Mouse (Mus musculus): ENCODE results near the gene Cpsf4. TPM values are rescaled to one million over a fixed set of nuclear protein-coding genes. Genes with fewer than 3 reads are reported as not detected.

Cpsf4 gene
- polyA plus RNA-seq, 1 experiment from 2014 or later = 43.0 TPM

DNA sequence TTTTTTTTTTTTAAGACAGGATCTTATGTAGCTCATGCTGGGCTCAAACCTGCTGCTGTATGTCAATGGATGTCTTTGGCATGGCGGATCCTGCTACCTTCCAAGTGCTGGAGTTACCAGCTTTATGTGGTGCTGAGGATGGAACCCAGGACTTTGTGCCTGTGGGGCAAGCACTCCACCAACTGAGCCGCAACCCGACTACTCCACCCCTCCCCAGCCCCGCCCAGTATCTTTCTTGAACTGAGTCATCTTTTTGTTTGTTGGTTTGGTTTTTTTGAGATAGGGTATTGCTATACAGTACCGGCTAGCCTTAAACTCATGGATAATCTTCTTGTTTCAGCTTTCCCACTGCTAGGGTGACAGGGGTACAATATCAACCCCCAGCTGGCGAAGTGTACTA is 22.4 kb downstream of the Cpsf4 start:
- no peaks in the 10 kb centered on the region for H3K27me3 ChIP-seq (replicated peaks)
- H3K9ac ChIP-seq = no peak overlapping the region
- 84% methylated on average over 6 of the region's 6 CpGs for WGBS
- no peaks in the 10 kb centered on the region for H3K9me3 ChIP-seq
- H3K4me1 ChIP-seq = peaks cover 13% of the 10 kb centered on the region
- H3K4me3 ChIP-seq (replicated peaks) = 0 out of 2 replicates have a peak overlapping the region, but pooled peaks have one; percentile 75
- H3K4me2 ChIP-seq = peak overlapping the region; percentile 65
- ATAC-seq (ENCODE audit: insufficient read depth, low FRiP score, low read depth) = no peak
- no peak overlapping the region for H3K27ac ChIP-seq
- peaks cover 31% of the 10 kb centered on the region for H3K36me3 ChIP-seq

DNA sequence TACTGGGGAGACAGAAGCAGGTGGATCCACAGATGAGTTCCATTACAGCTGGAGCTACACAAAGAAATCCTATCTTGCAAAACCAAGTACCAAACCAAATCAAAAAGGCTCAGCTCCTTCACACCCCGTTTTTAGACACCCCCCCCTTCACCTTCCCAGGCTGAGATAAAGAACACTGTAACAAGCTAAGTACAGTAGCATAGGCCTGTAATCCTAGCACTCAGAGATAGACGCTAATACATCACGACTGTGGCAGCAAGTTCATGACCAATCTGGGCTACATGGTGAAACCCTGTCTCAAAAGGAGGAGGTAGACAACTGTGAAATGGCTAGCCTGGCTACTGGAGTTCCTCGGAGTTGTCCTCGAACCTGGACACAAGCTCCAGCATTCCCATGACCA is 23.4 kb downstream of the Cpsf4 start:
- WGBS = 32% methylated on average over 5 of the region's 5 CpGs
- H3K4me3 ChIP-seq (replicated peaks) = peak overlapping the region; percentile 75
- H3K27me3 ChIP-seq (replicated peaks) = no peaks in the 10 kb centered on the region
- peak overlapping the region; percentile 54 for H3K9ac ChIP-seq
- no peak for ATAC-seq (ENCODE audit: insufficient read depth, low FRiP score, low read depth)
- peak overlapping the region; percentile 80; the same call in 1 of the 2 replicates for H3K27ac ChIP-seq
- no peaks in the 10 kb centered on the region for H3K9me3 ChIP-seq
- H3K4me2 ChIP-seq = peak overlapping the region; percentile 65
- H3K4me1 ChIP-seq = peaks cover 13% of the 10 kb centered on the region
- peaks cover 30% of the 10 kb centered on the region; the same call in 1 of the 2 replicates for H3K36me3 ChIP-seq

DNA sequence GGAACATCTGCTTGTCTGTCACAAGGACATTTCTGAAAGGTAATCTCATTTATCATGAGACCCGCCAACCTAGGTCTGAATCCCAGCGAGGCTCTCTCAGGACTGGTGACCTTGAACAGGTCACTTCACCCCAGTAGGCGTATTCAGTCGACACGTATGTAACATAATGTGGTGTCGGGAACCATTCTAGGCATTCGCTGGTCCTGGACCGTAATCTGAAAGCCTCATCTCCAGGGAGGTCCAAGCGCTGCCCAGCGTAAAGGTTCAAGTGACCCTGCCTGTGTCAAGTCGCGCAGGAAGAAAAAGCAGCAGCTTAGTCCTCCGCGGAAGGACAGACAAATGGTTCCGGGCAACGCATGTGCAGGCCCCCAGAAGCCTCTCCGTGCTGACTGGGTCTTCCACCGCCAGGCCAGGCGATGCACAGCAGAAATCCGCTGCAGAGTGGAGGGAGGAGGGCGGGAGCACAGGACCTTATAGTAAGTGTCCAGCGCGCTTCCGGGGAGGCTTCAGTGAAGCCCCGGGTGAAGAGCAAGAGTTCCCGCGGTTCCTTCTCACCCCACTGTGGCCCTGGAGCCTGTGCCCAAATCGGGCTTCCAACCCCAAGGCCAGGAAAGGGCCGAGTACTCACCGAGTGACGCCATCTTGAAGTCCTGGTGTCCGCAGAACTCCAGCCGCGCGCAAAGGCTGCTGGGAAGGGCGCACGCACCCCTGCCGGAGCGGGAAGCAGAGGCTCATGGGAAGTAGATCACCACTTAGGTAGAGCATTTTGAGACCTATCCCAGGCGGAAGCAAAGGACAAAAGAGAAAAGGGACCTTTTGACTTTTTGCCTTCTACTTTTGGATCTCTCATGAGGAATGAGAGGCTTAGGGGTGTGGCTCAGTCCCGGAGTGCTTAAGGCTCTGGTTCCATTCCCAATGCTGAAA is 24.1 kb downstream of the Cpsf4 start:
- Histone ChIP-seq H3K9ac (peak overlapping the region; percentile 54), H3K9me3 (no peaks in the 10 kb centered on the region), H3K27me3 (replicated peaks) (no peaks in the 10 kb centered on the region), H3K36me3 (0 out of 2 replicates have a peak, but pooled peaks cover 29% of the 10 kb centered on the region), H3K27ac (peak overlapping the region; percentile 80), H3K4me2 (peak overlapping the region; percentile 65), H3K4me1 (peaks cover 13% of the 10 kb centered on the region), H3K4me3 (replicated peaks) (peak overlapping the region; percentile 75)
- WGBS = under 1% methylated on average over 41 of the region's 41 CpGs
- ATAC-seq (ENCODE audit: insufficient read depth, low FRiP score, low read depth) = peak; percentile 89

DNA sequence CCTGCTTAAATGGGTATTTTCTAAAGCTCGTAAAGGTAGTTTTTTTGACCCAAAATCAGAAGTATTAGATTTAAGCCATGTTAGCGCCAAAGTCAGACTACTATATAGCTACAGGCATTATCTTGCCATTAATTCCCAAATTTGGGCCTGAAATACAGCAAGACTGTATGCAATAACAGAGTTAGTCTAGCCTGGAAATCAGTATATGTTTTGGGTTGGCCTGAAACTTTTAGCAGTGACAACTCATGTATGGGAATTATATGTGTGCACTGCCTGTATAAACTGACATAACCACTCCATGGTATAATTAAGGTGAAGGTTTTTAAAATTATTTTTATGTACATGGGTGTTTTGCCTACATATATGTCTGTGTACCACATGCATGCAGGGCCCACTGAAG is 24.9 kb downstream of the Cpsf4 start, which contains the start of gene Atp5j2:
TSS of gene Atp5j2 (minus strand) at position 101 of the 400 bp plus-strand sequence.
- ATAC-seq (ENCODE audit: insufficient read depth, low FRiP score, low read depth) = no peak
- Histone ChIP-seq H3K36me3 (0 out of 2 replicates have a peak, but pooled peaks cover 20% of the 10 kb centered on the region), H3K9me3 (no peaks in the 10 kb centered on the region), H3K9ac (peak within 1 kb of the TSS; percentile 54), H3K27me3 (replicated peaks) (no peaks in the 10 kb centered on the region), H3K4me2 (peak within 1 kb of the TSS; percentile 65), H3K27ac (peak within 1 kb of the TSS; percentile 80), H3K4me3 (replicated peaks) (peak within 1 kb of the TSS; percentile 75), H3K4me1 (peaks cover 13% of the 10 kb centered on the region)
- WGBS = 87% methylated on average over 2 of the region's 2 CpGs

DNA sequence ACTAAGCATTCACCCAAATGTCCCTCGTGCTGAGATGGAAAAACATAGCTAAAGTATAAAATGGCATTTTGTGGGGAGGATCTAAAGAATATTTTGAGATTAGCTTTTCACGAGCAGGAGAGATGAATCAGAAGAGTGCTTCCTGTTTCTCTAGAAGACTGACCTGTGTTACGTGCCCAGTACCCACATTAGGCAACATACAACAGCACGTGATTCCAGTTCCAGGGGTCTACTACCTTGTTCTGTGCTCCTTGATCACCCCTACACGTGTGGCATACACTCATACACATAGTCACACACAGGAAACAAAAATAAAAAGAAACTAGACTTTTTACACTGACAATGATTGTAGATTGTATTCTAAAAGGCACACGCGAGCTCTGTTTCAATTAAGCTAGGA is 33.4 kb downstream of the Cpsf4 start:
- Histone ChIP-seq H3K9me3 (no peaks in the 10 kb centered on the region), H3K4me3 (replicated peaks) (no peak overlapping the region), H3K36me3 (0 out of 2 replicates have a peak, but pooled peaks cover 5% of the 10 kb centered on the region), H3K4me1 (peaks cover 14% of the 10 kb centered on the region), H3K27me3 (replicated peaks) (no peaks in the 10 kb centered on the region), H3K4me2 (peak overlapping the region; percentile 90), H3K27ac (no peak overlapping the region), H3K9ac (no peak overlapping the region)
- ATAC-seq (ENCODE audit: insufficient read depth, low FRiP score, low read depth) = no peak
- WGBS = 74% methylated on average over 7 of the region's 7 CpGs

DNA sequence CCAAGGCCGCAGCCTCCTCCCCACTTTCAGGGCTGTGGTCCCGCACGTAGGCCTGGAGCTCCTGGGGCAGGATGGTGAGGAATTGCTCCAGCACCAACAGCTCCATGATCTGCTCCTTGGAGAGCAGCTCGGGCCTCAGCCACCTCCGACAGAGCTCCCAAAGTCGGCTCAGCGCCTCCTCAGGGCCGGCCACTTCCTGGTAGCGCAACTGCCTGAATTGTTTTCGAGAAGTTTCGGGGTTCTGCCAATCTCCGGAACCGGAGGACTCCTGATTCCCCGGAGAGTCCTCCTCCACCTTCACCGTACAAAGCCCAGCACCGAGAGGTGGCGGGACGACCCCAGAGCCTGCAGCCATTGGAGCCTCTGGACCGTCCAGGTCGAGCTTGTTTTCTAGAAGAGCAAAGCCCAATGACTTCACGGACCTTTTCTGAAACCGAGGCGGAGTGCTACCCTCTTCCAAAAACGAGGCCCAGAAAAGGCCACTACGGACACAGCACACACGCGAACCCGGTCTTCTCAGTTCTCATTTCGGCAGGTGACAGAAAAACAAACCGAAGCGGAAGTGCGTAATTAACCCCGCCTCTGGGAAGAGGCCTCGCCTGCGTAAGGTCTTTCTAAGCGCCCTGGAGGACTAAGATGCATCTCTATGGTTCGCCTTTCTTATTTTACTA is 34.4 kb downstream of the Cpsf4 start, which contains the start of gene Zkscan14:
TSS of gene Zkscan14 (minus strand) at position 548 of the 671 bp plus-strand sequence.
- under 1% methylated on average over 37 of the region's 37 CpGs for WGBS
- Histone ChIP-seq H3K9ac (peak within 1 kb of the TSS; percentile 52), H3K36me3 (no peaks in the 10 kb centered on the region), H3K4me3 (replicated peaks) (peak within 1 kb of the TSS; percentile 76), H3K27ac (no peak within 1 kb of the TSS; the same call in 1 of the 2 replicates), H3K4me1 (peaks cover 17% of the 10 kb centered on the region), H3K27me3 (replicated peaks) (no peaks in the 10 kb centered on the region), H3K9me3 (no peaks in the 10 kb centered on the region), H3K4me2 (peak within 1 kb of the TSS; percentile 90)
- ATAC-seq (ENCODE audit: insufficient read depth, low FRiP score, low read depth) = peak; percentile 9; the same call in 1 of the 2 replicates

DNA sequence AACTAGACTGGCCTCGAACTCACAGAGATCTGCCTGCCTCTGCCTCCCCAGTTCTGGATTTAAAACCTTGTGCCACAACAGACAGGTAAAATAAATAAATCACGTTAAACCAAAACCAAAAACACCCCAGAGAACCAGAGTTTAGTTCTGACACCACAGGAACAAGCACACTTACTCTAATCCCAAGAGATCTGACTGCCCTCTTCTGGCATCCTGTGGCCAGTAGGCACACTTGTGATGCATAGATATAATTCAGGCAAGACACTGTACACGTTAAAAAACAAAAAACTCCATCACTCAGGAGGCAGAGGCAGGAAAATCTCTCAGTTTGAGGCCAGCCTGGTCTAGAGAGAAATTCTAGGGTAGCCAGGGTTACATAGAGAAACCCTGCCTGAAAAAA is 35.4 kb downstream of the Cpsf4 start:
- no peaks in the 10 kb centered on the region for H3K9me3 ChIP-seq
- WGBS = 54% methylated on average over 3 of the region's 3 CpGs
- no peak overlapping the region for H3K4me2 ChIP-seq
- H3K4me3 ChIP-seq (replicated peaks) = no peak overlapping the region
- ATAC-seq (ENCODE audit: insufficient read depth, low FRiP score, low read depth) = no peak
- no peaks in the 10 kb centered on the region for H3K27me3 ChIP-seq (replicated peaks)
- H3K36me3 ChIP-seq = 0 out of 2 replicates have a peak, but pooled peaks cover 1% of the 10 kb centered on the region
- H3K27ac ChIP-seq = no peak overlapping the region
- no peak overlapping the region for H3K9ac ChIP-seq
- H3K4me1 ChIP-seq = peaks cover 17% of the 10 kb centered on the region

DNA sequence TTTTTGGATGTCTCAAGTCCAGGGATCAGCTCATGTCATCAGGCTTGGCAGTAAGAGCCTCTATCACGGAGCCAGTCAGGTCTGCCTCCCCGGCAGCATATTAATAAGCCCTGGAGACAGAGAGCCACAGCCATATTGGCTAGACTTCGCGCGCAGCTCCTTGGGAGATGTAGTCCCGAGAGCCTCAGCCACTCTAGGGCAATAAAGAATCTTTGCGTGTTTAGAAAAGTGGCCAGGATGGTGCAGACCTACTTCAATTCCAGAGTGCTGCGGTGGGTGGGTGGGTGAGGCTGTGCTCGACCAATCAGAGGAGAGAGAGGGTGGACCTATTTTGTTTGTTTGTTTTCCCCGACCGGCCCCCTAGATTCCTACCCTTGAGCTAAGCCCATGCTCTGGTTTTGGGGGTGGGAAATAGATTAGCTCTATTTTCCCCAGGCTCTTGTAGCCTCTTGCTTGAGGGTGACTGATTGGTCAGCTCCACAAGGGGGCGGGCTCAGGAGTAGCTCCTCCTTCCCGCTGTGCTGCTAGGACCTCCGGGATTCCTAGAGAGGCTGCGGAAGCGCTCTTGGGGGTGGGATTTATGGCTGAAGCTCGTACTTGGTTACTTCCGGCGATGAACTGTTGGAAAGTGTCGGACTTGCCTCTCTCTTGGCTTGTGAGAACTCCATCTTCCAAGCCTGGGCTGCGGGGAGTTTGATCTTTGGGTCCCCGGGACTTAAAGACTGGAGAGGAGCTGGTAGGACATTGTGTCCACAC is 37.1 kb downstream of the Cpsf4 start, which contains the start of gene Zkscan5:
TSS of gene Zkscan5 (plus strand) at position 627 of the 756 bp plus-strand sequence.
- Histone ChIP-seq H3K27ac (peak within 1 kb of the TSS; percentile 93), H3K9ac (peak within 1 kb of the TSS; percentile 60), H3K4me2 (peak within 1 kb of the TSS; percentile 75), H3K4me3 (replicated peaks) (peak within 1 kb of the TSS; percentile 67), H3K36me3 (0 out of 2 replicates have a peak, but pooled peaks cover 6% of the 10 kb centered on the region), H3K4me1 (peaks cover 17% of the 10 kb centered on the region), H3K9me3 (no peaks in the 10 kb centered on the region), H3K27me3 (replicated peaks) (no peaks in the 10 kb centered on the region)
- under 1% methylated on average over 22 of the region's 22 CpGs for WGBS
- ATAC-seq (ENCODE audit: insufficient read depth, low FRiP score, low read depth) = peak; percentile 98

DNA sequence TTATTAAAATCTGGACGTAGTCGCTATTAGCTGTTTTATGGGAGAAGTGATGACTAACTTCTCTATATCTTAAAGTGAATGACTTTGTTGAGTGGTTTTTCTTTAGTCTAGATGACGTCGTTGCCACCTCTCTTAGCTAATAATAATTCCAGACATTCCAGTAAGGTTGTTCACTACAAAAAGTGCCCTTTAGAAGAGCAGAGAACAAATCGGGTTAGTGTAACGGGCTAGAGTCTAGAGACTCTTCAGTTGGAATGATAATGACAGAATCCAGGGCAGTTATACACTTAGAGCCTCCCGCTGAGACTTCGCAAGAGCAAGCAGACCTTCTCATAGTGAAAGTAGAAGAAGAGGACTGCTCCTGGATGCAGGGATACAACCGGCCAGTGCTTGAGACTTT is 38.0 kb downstream of the Cpsf4 start:
- WGBS = 17% methylated on average over 9 of the region's 9 CpGs
- Histone ChIP-seq H3K4me2 (peak overlapping the region; percentile 75), H3K4me3 (replicated peaks) (peak overlapping the region; percentile 67), H3K9me3 (no peaks in the 10 kb centered on the region), H3K27ac (no peak overlapping the region), H3K36me3 (0 out of 2 replicates have a peak, but pooled peaks cover 6% of the 10 kb centered on the region), H3K27me3 (replicated peaks) (no peaks in the 10 kb centered on the region), H3K4me1 (peaks cover 17% of the 10 kb centered on the region), H3K9ac (peak overlapping the region; percentile 60; the same call in 1 of the 2 replicates)
- ATAC-seq (ENCODE audit: insufficient read depth, low FRiP score, low read depth) = no peak

DNA sequence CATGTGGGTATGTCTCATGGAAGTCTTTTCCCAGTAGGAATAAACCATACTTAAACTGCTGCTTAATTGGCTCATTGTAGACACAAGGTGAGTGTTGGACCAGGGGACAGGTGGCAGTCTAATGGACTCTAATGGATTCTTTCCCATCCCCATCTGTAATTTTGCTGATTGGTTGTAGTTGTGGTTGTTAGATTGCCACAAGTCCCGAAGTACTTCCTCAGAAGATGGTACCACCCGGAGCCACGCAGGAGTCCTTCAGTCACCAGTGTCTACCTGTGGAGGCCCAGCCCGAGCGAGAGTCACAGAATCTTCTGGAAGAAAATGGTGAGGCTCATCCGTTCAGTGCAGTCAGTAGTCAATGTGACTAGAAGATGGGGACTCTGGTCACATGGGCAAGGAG is 40.4 kb downstream of the Cpsf4 start:
- ATAC-seq (ENCODE audit: insufficient read depth, low FRiP score, low read depth) = no peak
- H3K4me1 ChIP-seq = peaks cover 8% of the 10 kb centered on the region
- H3K36me3 ChIP-seq = 0 out of 2 replicates have a peak, but pooled peaks cover 12% of the 10 kb centered on the region
- no peak overlapping the region for H3K4me3 ChIP-seq (replicated peaks)
- H3K9me3 ChIP-seq = no peaks in the 10 kb centered on the region
- H3K4me2 ChIP-seq = no peak overlapping the region
- no peaks in the 10 kb centered on the region for H3K27me3 ChIP-seq (replicated peaks)
- H3K9ac ChIP-seq = no peak overlapping the region
- 97% methylated on average over 6 of the region's 6 CpGs for whole genome bisulfite sequencing
- no peak overlapping the region for H3K27ac ChIP-seq

DNA sequence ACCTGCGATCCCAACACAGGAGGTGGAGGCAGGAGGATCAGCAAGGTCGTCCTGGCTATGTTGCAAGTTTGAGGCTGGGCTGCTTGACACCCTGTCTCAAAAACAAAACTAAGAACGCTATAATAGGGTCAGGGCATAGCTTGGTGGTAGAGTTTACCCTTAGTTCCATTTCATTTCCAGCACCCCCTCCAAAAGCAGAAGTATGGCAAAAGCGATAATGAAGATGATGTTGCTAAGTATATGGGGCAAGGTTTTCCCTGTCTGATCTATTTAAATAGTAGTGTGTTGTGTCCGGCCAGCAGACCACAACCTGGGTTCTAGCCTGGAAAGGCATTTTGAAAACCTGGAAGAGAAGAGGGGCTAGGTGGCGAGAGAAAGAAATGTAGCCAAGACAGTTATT is 40.9 kb downstream of the Cpsf4 start:
- Histone ChIP-seq H3K27ac (no peak overlapping the region), H3K4me3 (replicated peaks) (no peak overlapping the region), H3K9ac (no peak overlapping the region), H3K4me1 (peaks cover 8% of the 10 kb centered on the region), H3K4me2 (no peak overlapping the region), H3K27me3 (replicated peaks) (no peaks in the 10 kb centered on the region), H3K36me3 (0 out of 2 replicates have a peak, but pooled peaks cover 15% of the 10 kb centered on the region), H3K9me3 (no peaks in the 10 kb centered on the region)
- ATAC-seq (ENCODE audit: insufficient read depth, low FRiP score, low read depth) = no peak
- WGBS = 82% methylated on average over 6 of the region's 6 CpGs

Data from stomach, embryonic 15.5 days (tissue).